Mouse (Mus musculus): ENCODE results near the gene Gm28710. TPM values are rescaled to one million over a fixed set of nuclear protein-coding genes. Genes with fewer than 3 reads are reported as not detected.

The Gm28710 gene
- polyA plus RNA-seq, 1 experiment from 2014 or later = not detected

Other genes with a start within 250 kb of the Gm28710 start
- gene Hgf, start 238.3 kb upstream of the Gm28710 start, polyA plus RNA-seq (2015; fragmentation: Nextera tagmentation; extraction: Ambion mirVana) = 2.9 and 3.8 TPM in 2 replicates